30 mouse cellular contexts compared by ENCODE assay signal in genomic region chr6:129359515-129359914, GRCm38 (mm10). TPM values are rescaled to one million over a fixed set of nuclear protein-coding genes. Genes with fewer than 3 reads are reported as not detected.
DNase-seq lines count a peak whose midpoint lies in the region; ATAC-seq and TF ChIP-seq lines count a peak whose summit lies in the region.
"Had no signal": no experiment of that assay in that cellular context is flagged by ENCODE, and none has a peak within 500 bp of the region (broad histone marks: within the 10 kb centered on the region; RNA-seq: fewer than 3 reads in every experiment).

No protein-coding gene starts in this region.

- H3K27ac ChIP-seq in heart, embryonic 10.5 days = no peak overlapping the region
- no peak overlapping the region for H3K27ac ChIP-seq in midbrain, embryonic 11.5 days (ENCODE audit: low read depth, low read length)
- H3K27ac ChIP-seq in midbrain, embryonic 16.5 days (ENCODE audit: low read length) = no peak overlapping the region
- no peak overlapping the region for H3K27ac ChIP-seq in MEL (ENCODE audit: control insufficient read depth, low read depth, low read length)

- DNase-seq in heart, adult 11 months = peak; percentile 10
- no peak for DNase-seq in heart, embryonic 10.5 days (ENCODE audit: low spot score)
- DNase-seq in midbrain, embryonic 11.5 days (ENCODE audit: low spot score, missing footprints) = peak; percentile 47
- peak; percentile 51 for DNase-seq in 416B (ENCODE audit: low read depth)
- DNase-seq in MEL (ENCODE audit: low read depth, low spot score) = peak; percentile 7
- DNase-seq: adrenal gland, adult 2 months; adrenal gland, adult 8-10 months; adrenal gland, postnatal 10 days; adrenal gland, postnatal 14 days; adrenal gland, postnatal 25 days; adrenal gland, postnatal 36 days; B cell, adult 2 months; cerebellum, adult 11 months; cerebellum, adult 11-12 months; cerebellum, adult 18-20 months; cerebellum, adult 2 months; cerebellum, adult 8-10 months had no signal

- H3K4me3 ChIP-seq in heart, embryonic 10.5 days = no peak overlapping the region
- H3K4me3 ChIP-seq in midbrain, embryonic 11.5 days (ENCODE audit: low read depth, low read length) = no peak overlapping the region
- no peak overlapping the region for H3K4me3 ChIP-seq in midbrain, embryonic 16.5 days (ENCODE audit: low read depth, low read length)
- H3K4me3 ChIP-seq in MEL (ENCODE audit: control insufficient read depth in 1 of 2, insufficient read depth in 1 of 2, low read depth in 2 of 2, low read length in 2 of 2) = no peak overlapping the region

- TF ChIP-seq RAD21 in MEL (IDR thresholded peaks at IDR 0.05; ENCODE audit: low read depth, low read length) = no peak

- no peaks in the 10 kb centered on the region for H3K4me1 ChIP-seq in heart, embryonic 10.5 days
- no peaks in the 10 kb centered on the region for H3K4me1 ChIP-seq in midbrain, embryonic 11.5 days (ENCODE audit: control insufficient read depth, insufficient read depth, low read length)
- no peaks in the 10 kb centered on the region for H3K4me1 ChIP-seq in midbrain, embryonic 16.5 days (ENCODE audit: control insufficient read depth, insufficient read depth, low read length)
- no peaks in the 10 kb centered on the region for H3K4me1 ChIP-seq in MEL (ENCODE audit: control insufficient read depth in 1 of 2, insufficient read depth in 2 of 2, low read length in 2 of 2)

- TF ChIP-seq CTCF in MEL (IDR thresholded peaks at IDR 0.05 in 2 of 3, conservative IDR thresholded peaks at IDR 0.05 in 1 of 3; ENCODE audit: control insufficient read depth in 1 of 3, insufficient read depth in 1 of 3, low read depth in 2 of 3, low read length in 3 of 3, poor library complexity in 1 of 3, severe bottlenecking in 1 of 3) = no peak

- ATAC-seq in midbrain, embryonic 11.5 days (ENCODE audit: low FRiP score) = no peak
- ATAC-seq in midbrain, embryonic 16.5 days = no peak
- no peak for ATAC-seq in cerebellum, adult (ENCODE audit: insufficient number of reproducible peaks, low FRiP score, low TSS enrichment)
- ATAC-seq in inflammation-experienced regulatory T-cells, adult 6 months = no peak
- ATAC-seq: activated CD4-positive, CD25-positive, alpha-beta regulatory T cell, adult 4 months; CD4-positive, CD25-positive, alpha-beta regulatory T cell, adult 4 months; Patski had no signal

- H3K79me2 ChIP-seq in MEL (ENCODE audit: control insufficient read depth, insufficient read depth, low read length, poor library complexity) = no peaks in the 10 kb centered on the region

- no peaks in the 10 kb centered on the region for H3K27me3 ChIP-seq in heart, embryonic 10.5 days (ENCODE audit: insufficient read depth, poor library complexity, severe bottlenecking)
- no peaks in the 10 kb centered on the region for H3K27me3 ChIP-seq in midbrain, embryonic 11.5 days (ENCODE audit: control insufficient read depth, insufficient read depth, low read length)
- no peaks in the 10 kb centered on the region for H3K27me3 ChIP-seq in midbrain, embryonic 16.5 days (ENCODE audit: control insufficient read depth, insufficient read depth, low read depth, low read length)
- H3K27me3 ChIP-seq in MEL (ENCODE audit: control insufficient read depth in 1 of 2, insufficient read depth in 2 of 2, low read length in 2 of 2) = peaks cover 0 to 2% of the 10 kb centered on the region in 2 experiments; a peak in 2 of 4 replicates
- H3K27me3 ChIP-seq: CH12.LX had no signal

- H3K9me3 ChIP-seq in heart, embryonic 10.5 days = no peaks in the 10 kb centered on the region
- no peaks in the 10 kb centered on the region for H3K9me3 ChIP-seq in midbrain, embryonic 11.5 days (ENCODE audit: control insufficient read depth, low read length)
- no peaks in the 10 kb centered on the region for H3K9me3 ChIP-seq in midbrain, embryonic 16.5 days (replicated peaks; ENCODE audit: control insufficient read depth, low read length, poor library complexity, severe bottlenecking)
- no peaks in the 10 kb centered on the region for H3K9me3 ChIP-seq in MEL (replicated peaks; ENCODE audit: insufficient read depth, low read length)
- H3K9me3 ChIP-seq: G1E had no signal

- H3K9ac ChIP-seq in midbrain, embryonic 11.5 days (ENCODE audit: low read length) = no peak overlapping the region
- H3K9ac ChIP-seq in midbrain, embryonic 16.5 days (ENCODE audit: low read depth, low read length) = no peak overlapping the region
- H3K9ac ChIP-seq in MEL (ENCODE audit: control insufficient read depth, low read depth, low read length, poor library complexity, severe bottlenecking) = no peak overlapping the region

- 90% methylated on average over 2 of the region's 2 CpGs for WGBS in heart, embryonic 10.5 days
- WGBS in midbrain, embryonic 11.5 days = 88% methylated on average over 2 of the region's 2 CpGs
- WGBS in midbrain, embryonic 16.5 days = 98% methylated on average over 2 of the region's 2 CpGs

- TF ChIP-seq EP300 in MEL (IDR thresholded peaks at IDR 0.05; ENCODE audit: low read depth in 1 of 2, low read length in 2 of 2) = no peak

- no peaks in the 10 kb centered on the region for H3K36me3 ChIP-seq in heart, embryonic 10.5 days
- H3K36me3 ChIP-seq in midbrain, embryonic 11.5 days (ENCODE audit: control insufficient read depth, insufficient read depth, low read length) = no peaks in the 10 kb centered on the region
- no peaks in the 10 kb centered on the region for H3K36me3 ChIP-seq in midbrain, embryonic 16.5 days (ENCODE audit: control insufficient read depth, insufficient read depth, low read length)
- no peaks in the 10 kb centered on the region for H3K36me3 ChIP-seq in MEL (ENCODE audit: control insufficient read depth in 1 of 2, insufficient read depth in 2 of 2, low read length in 2 of 2)
- H3K36me3 ChIP-seq: G1E had no signal

- TF ChIP-seq POLR2A in MEL (IDR thresholded peaks at IDR 0.05; ENCODE audit: control insufficient read depth in 1 of 2, insufficient read depth in 1 of 2, low read depth in 1 of 2, low read length in 2 of 2, poor library complexity in 1 of 2) = no peak

- no peak overlapping the region for H3K4me2 ChIP-seq in midbrain, embryonic 11.5 days
- no peak overlapping the region for H3K4me2 ChIP-seq in midbrain, embryonic 16.5 days (ENCODE audit: low read length)

TF ChIP-seq in MEL, 35 proteins besides CTCF, POLR2A, EP300 and RAD21 (continues in another document):
- TF ChIP-seq HCFC1 (IDR thresholded peaks at IDR 0.05; ENCODE audit: low read depth, low read length) (no peak), ETS1 (IDR thresholded peaks at IDR 0.05; ENCODE audit: low read depth, low read length) (no peak), UBTF (IDR thresholded peaks at IDR 0.05; ENCODE audit: borderline replicate concordance, insufficient read depth, low read depth, low read length) (no peak), RCOR1 (IDR thresholded peaks at IDR 0.05; ENCODE audit: low read depth, low read length) (no peak), MAX (IDR thresholded peaks at IDR 0.05; ENCODE audit: low read length) (no peak)

RNA-seq across cellular contexts. Expression of gene Clec12a, which starts 17.0 kb away (rescaled TPM):
- polyA plus RNA-seq in heart, embryonic 10.5 days (2016; fragmentation: Nextera tagmentation; extraction: Ambion mirVana) = 0.05 TPM in 1 of 2 replicates, not detected in the other
- polyA plus RNA-seq in midbrain, embryonic 11.5 days (2014; fragmentation: Nextera tagmentation; extraction: Ambion mirVana) = 0.10 and 0.30 TPM in 2 replicates
- 0.28 and 0.40 TPM in 2 replicates for polyA plus RNA-seq in midbrain, embryonic 16.5 days (2015; fragmentation: Nextera tagmentation; extraction: Ambion mirVana)
- total RNA-seq in MEL (2012; rRNA removed) = not detected in 2 replicates
- not detected for polyA plus RNA-seq in MEL (2012; ENCODE audit: insufficient read depth in 1 of 2, insufficient read length in 2 of 2, low read depth in 1 of 2, low replicate concordance in 2 of 2, missing spikeins in 1 of 2)
- 1 to 10 TPM in 1 of 3 experiments, not detected in 2; 2.0 TPM for polyA plus RNA-seq in inflammation-experienced regulatory T-cells, adult 6 months (2017; shearing (Covaris generic))
- total RNA-seq: ES-E14 had no signal
- polyA plus RNA-seq: C2C12, G1E had no signal

RNA-seq across cellular contexts. Expression of gene Clec12b, which starts 26.2 kb away (rescaled TPM):
- 0.25 and 0.67 TPM in 2 replicates for polyA plus RNA-seq in heart, embryonic 10.5 days (2016; fragmentation: Nextera tagmentation; extraction: Ambion mirVana)
- not detected in 2 replicates for polyA plus RNA-seq in midbrain, embryonic 11.5 days (2014; fragmentation: Nextera tagmentation; extraction: Ambion mirVana)
- 0.45 TPM in 1 of 2 replicates, not detected in the other for polyA plus RNA-seq in midbrain, embryonic 16.5 days (2015; fragmentation: Nextera tagmentation; extraction: Ambion mirVana)
- total RNA-seq in MEL (2012; rRNA removed) = not detected in 2 replicates
- polyA plus RNA-seq in MEL (2012; ENCODE audit: insufficient read depth in 1 of 2, insufficient read length in 2 of 2, low read depth in 1 of 2, low replicate concordance in 2 of 2, missing spikeins in 1 of 2) = not detected
- not detected for polyA plus RNA-seq in inflammation-experienced regulatory T-cells, adult 6 months (2017; shearing (Covaris generic))
- total RNA-seq: adrenal gland, postnatal 10 days; adrenal gland, postnatal 25 days; adrenal gland, postnatal 36 days; CH12.LX; ES-E14 had no signal
- polyA plus RNA-seq: activated CD4-positive, CD25-positive, alpha-beta regulatory T cell, adult 4 months; adrenal gland, adult 2 months; C2C12; CD4-positive, CD25-positive, alpha-beta regulatory T cell, adult 4 months; G1E; Patski had no signal

RNA-seq across cellular contexts. Expression of gene 4922502D21Rik, which starts 27.9 kb away (rescaled TPM):
- not detected in 2 replicates for polyA plus RNA-seq in heart, embryonic 10.5 days (2016; fragmentation: Nextera tagmentation; extraction: Ambion mirVana)
- polyA plus RNA-seq in midbrain, embryonic 11.5 days (2014; fragmentation: Nextera tagmentation; extraction: Ambion mirVana) = not detected in 2 replicates
- not detected in 2 replicates for polyA plus RNA-seq in midbrain, embryonic 16.5 days (2015; fragmentation: Nextera tagmentation; extraction: Ambion mirVana)
- total RNA-seq in MEL (2012; rRNA removed) = not detected in 2 replicates
- not detected for polyA plus RNA-seq in MEL (2012; ENCODE audit: insufficient read depth in 1 of 2, insufficient read length in 2 of 2, low read depth in 1 of 2, low replicate concordance in 2 of 2, missing spikeins in 1 of 2)
- not detected for polyA plus RNA-seq in inflammation-experienced regulatory T-cells, adult 6 months (2017; shearing (Covaris generic))
- total RNA-seq: adrenal gland, adult 18-20 months; adrenal gland, adult 2 months; adrenal gland, adult 8-10 months; adrenal gland, postnatal 10 days; adrenal gland, postnatal 14 days; adrenal gland, postnatal 25 days; adrenal gland, postnatal 36 days; adrenal gland, postnatal 4 days; ES-E14; G1E had no signal
- polyA plus RNA-seq: activated CD4-positive, CD25-positive, alpha-beta regulatory T cell, adult 4 months; adrenal gland, adult 2 months; brain, embryonic 14.5 days; C2C12; CD4-positive, CD25-positive, alpha-beta regulatory T cell, adult 4 months; cerebellum, adult 2 months; G1E; Patski had no signal

RNA-seq across cellular contexts. Expression of gene Clec1b, which starts 37.6 kb away (rescaled TPM):
- polyA plus RNA-seq in heart, embryonic 10.5 days (2016; fragmentation: Nextera tagmentation; extraction: Ambion mirVana) = 4.8 and 12.8 TPM in 2 replicates
- 10.5 and 11.3 TPM in 2 replicates for polyA plus RNA-seq in midbrain, embryonic 11.5 days (2014; fragmentation: Nextera tagmentation; extraction: Ambion mirVana)
- polyA plus RNA-seq in midbrain, embryonic 16.5 days (2015; fragmentation: Nextera tagmentation; extraction: Ambion mirVana) = 0.34 and 0.65 TPM in 2 replicates
- not detected in 2 replicates for total RNA-seq in MEL (2012; rRNA removed)
- not detected for polyA plus RNA-seq in MEL (2012; ENCODE audit: insufficient read depth in 1 of 2, insufficient read length in 2 of 2, low read depth in 1 of 2, low replicate concordance in 2 of 2, missing spikeins in 1 of 2)
- polyA plus RNA-seq in inflammation-experienced regulatory T-cells, adult 6 months (2017; shearing (Covaris generic)) = under 1 TPM in 1 of 3 experiments, not detected in 2; 0.26 TPM
- total RNA-seq: CH12.LX, ES-E14 had no signal
- polyA plus RNA-seq: C2C12, G1E, Patski had no signal

RNA-seq across cellular contexts. Expression of gene Clec9a, which starts 49.1 kb away (rescaled TPM):
- 0.14 and 0.17 TPM in 2 replicates for polyA plus RNA-seq in heart, embryonic 10.5 days (2016; fragmentation: Nextera tagmentation; extraction: Ambion mirVana)
- polyA plus RNA-seq in midbrain, embryonic 11.5 days (2014; fragmentation: Nextera tagmentation; extraction: Ambion mirVana) = 0.23 and 0.26 TPM in 2 replicates
- 0.45 and 0.47 TPM in 2 replicates for polyA plus RNA-seq in midbrain, embryonic 16.5 days (2015; fragmentation: Nextera tagmentation; extraction: Ambion mirVana)
- not detected in 2 replicates for total RNA-seq in MEL (2012; rRNA removed)
- not detected for polyA plus RNA-seq in MEL (2012; ENCODE audit: insufficient read depth in 1 of 2, insufficient read length in 2 of 2, low read depth in 1 of 2, low replicate concordance in 2 of 2, missing spikeins in 1 of 2)
- not detected for polyA plus RNA-seq in inflammation-experienced regulatory T-cells, adult 6 months (2017; shearing (Covaris generic))
- total RNA-seq: CH12.LX, ES-E14 had no signal
- polyA plus RNA-seq: activated CD4-positive, CD25-positive, alpha-beta regulatory T cell, adult 4 months; C2C12; CD4-positive, CD25-positive, alpha-beta regulatory T cell, adult 4 months; cerebellum, adult 2 months; G1E; Patski had no signal
